In the genomic region with DNA sequence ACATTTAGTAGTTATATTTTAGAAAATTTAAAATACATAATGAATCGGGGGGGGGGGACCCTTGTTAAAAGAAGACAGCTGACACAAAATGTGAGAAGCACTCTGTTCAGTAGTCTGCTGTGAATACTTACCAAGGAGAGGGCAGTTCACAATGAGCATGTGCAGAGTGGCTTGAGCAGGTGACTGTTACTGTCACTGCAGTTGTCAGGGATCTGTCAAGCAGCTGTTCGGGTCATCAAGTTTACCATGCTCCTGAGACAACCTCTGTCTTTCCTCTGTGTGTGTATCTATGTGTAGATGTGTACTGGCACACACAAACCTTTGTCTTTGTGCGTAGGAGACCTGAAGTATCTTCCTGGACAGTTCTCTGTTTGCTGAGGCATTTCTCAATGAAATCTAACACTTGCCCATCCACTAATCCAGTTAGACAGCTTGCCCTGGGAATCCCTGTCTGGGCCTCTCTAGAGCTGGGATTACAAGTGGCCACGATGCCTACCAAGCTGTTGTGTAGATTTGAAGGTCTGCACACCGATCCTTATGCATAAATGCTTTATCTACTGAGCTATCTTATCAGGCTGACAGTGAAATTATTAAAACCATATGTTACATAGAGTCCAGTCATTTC, we compare ENCODE assay signal across 22 mouse cellular contexts.
DNase-seq lines count a peak whose midpoint lies in the region; ATAC-seq and TF ChIP-seq lines count a peak whose summit lies in the region.
"Had no signal": no experiment of that assay in that cellular context is flagged by ENCODE, and none has a peak within 500 bp of the region (broad histone marks: within the 10 kb centered on the region; RNA-seq: fewer than 3 reads in every experiment).

No protein-coding gene starts in this region.

- H3K27ac ChIP-seq in embryonic facial prominence, embryonic 14.5 days (replicated peaks; ENCODE audit: low read depth, low read length), result no peak overlapping the region
- H3K27ac ChIP-seq: embryonic facial prominence, embryonic 13.5 days; forebrain, embryonic 13.5 days; heart, adult 2 months had no signal

- DNase-seq in heart, adult 11 months, result peak; percentile 65
- DNase-seq in heart, adult 9 months (ENCODE audit: low spot score in 2 of 2), result no peak
- no peak for DNase-seq in embryonic facial prominence, embryonic 14.5 days (ENCODE audit: low spot score)
- DNase-seq in retina, postnatal 7 days (ENCODE audit: low read depth, low spot score), result peak; percentile 65
- no peak for DNase-seq in thymus, postnatal 25 days
- no peak for DNase-seq in natural killer cell, adult 2 months (ENCODE audit: low spot score in 2 of 2)
- DNase-seq in thymus, postnatal 10 days (ENCODE audit: low spot score in 2 of 2), result no peak
- DNase-seq: adrenal gland, adult 8-10 months; adrenal gland, postnatal 25 days; cerebellum, adult 18-20 months; cerebellum, adult 9-10 months; cerebellum, postnatal 14 days; gastrocnemius, postnatal 14 days; heart, adult 2 months had no signal

- no peaks in the 10 kb centered on the region for H3K9me3 ChIP-seq in embryonic facial prominence, embryonic 14.5 days (ENCODE audit: control insufficient read depth, low read length)
- H3K9me3 ChIP-seq: embryonic facial prominence, embryonic 13.5 days; forebrain, embryonic 10.5 days; forebrain, embryonic 13.5 days; hindbrain, embryonic 13.5 days had no signal

- WGBS in embryonic facial prominence, embryonic 14.5 days, result 63% methylated on average over 5 of the region's 5 CpGs

- TF ChIP-seq POLR2A in myocyte (IDR thresholded peaks at IDR 0.05; ENCODE audit: insufficient read length, low read depth), result no peak

- no peak overlapping the region for H3ac ChIP-seq in myocyte (ENCODE audit: control insufficient read depth, insufficient read length)

- H3K4me1 ChIP-seq in embryonic facial prominence, embryonic 14.5 days (ENCODE audit: control insufficient read depth, insufficient read depth, low read length), result no peaks in the 10 kb centered on the region

- no peaks in the 10 kb centered on the region for H3K79me2 ChIP-seq in myocyte (ENCODE audit: control insufficient read depth, insufficient read depth)

- no peak overlapping the region for H3K4me2 ChIP-seq in embryonic facial prominence, embryonic 14.5 days (ENCODE audit: low read depth, low read length)
- H3K4me2 ChIP-seq in myocyte (ENCODE audit: low read depth), result peak overlapping the region; percentile 10
- H3K4me2 ChIP-seq: embryonic facial prominence, embryonic 13.5 days; forebrain, embryonic 13.5 days; heart, embryonic 11.5 days; hindbrain, embryonic 13.5 days had no signal

- H3K4me3 ChIP-seq in embryonic facial prominence, embryonic 14.5 days (ENCODE audit: low read depth, low read length), result no peak overlapping the region
- H3K4me3 ChIP-seq in myocyte, result no peak overlapping the region
- H3K4me3 ChIP-seq: embryonic facial prominence, embryonic 13.5 days; forebrain, embryonic 10.5 days; forebrain, embryonic 13.5 days; heart, adult 2 months; hindbrain, embryonic 13.5 days had no signal

- ATAC-seq in embryonic facial prominence, embryonic 14.5 days (ENCODE audit: low read depth), result peak; percentile 42; the same call in 1 of the 2 replicates
- ATAC-seq: activated CD4-positive, CD25-positive, alpha-beta regulatory T cell, adult 4 months; forebrain, embryonic 13.5 days; forebrain, embryonic 16.5 days had no signal

- no peaks in the 10 kb centered on the region for H3K27me3 ChIP-seq in embryonic facial prominence, embryonic 14.5 days (replicated peaks; ENCODE audit: control insufficient read depth, insufficient read depth, low read length)
- no peaks in the 10 kb centered on the region for H3K27me3 ChIP-seq in myocyte (ENCODE audit: control insufficient read depth, insufficient read depth, insufficient read length)
- H3K27me3 ChIP-seq: embryonic facial prominence, embryonic 13.5 days; forebrain, embryonic 13.5 days; hindbrain, embryonic 13.5 days had no signal

- H3K9ac ChIP-seq in embryonic facial prominence, embryonic 14.5 days (ENCODE audit: low read depth, low read length), result no peak overlapping the region
- H3K9ac ChIP-seq: embryonic facial prominence, embryonic 13.5 days; forebrain, embryonic 13.5 days; hindbrain, embryonic 13.5 days had no signal

- H3K36me3 ChIP-seq in embryonic facial prominence, embryonic 14.5 days (ENCODE audit: control insufficient read depth, insufficient read depth, low read length), result no peaks in the 10 kb centered on the region
- no peaks in the 10 kb centered on the region for H3K36me3 ChIP-seq in myocyte (ENCODE audit: control insufficient read depth, insufficient read depth)
- H3K36me3 ChIP-seq: embryonic facial prominence, embryonic 13.5 days; forebrain, embryonic 10.5 days; hindbrain, embryonic 13.5 days had no signal

TF ChIP-seq in myocyte, 11 proteins besides CTCF, POLR2A, EP300 and RAD21:
- no peak for TF ChIP-seq MAX (IDR thresholded peaks at IDR 0.05; ENCODE audit: low read depth)
- no peak for TF ChIP-seq CEBPB (IDR thresholded peaks at IDR 0.05; ENCODE audit: insufficient read depth, poor library complexity, severe bottlenecking)
- no peak for TF ChIP-seq SRF (IDR thresholded peaks at IDR 0.05; ENCODE audit: control insufficient read depth, insufficient read length, low read depth)
- no peak for TF ChIP-seq REST (IDR thresholded peaks at IDR 0.05; ENCODE audit: insufficient read depth, insufficient read length)
- TF ChIP-seq TCF12 (IDR thresholded peaks at IDR 0.05; ENCODE audit: insufficient read depth, poor library complexity, severe bottlenecking), result peak; percentile 83
- TF ChIP-seq USF1 (IDR thresholded peaks at IDR 0.05; ENCODE audit: low read depth), result no peak
- TF ChIP-seq MYOG (IDR thresholded peaks at IDR 0.05; ENCODE audit: control insufficient read depth in 1 of 3, insufficient read depth in 1 of 3, insufficient read length in 2 of 3, low read depth in 2 of 3), result peak; percentile 76 to 87 (median 81)
- TF ChIP-seq MYOD1 (IDR thresholded peaks at IDR 0.05; ENCODE audit: control insufficient read depth in 1 of 3, insufficient read length in 2 of 3, low read depth in 2 of 3), result peak; percentile 98 to 100 (median 100)
- TF ChIP-seq POLR2AphosphoS2 (IDR thresholded peaks at IDR 0.05; ENCODE audit: insufficient read length, low read depth), result no peak
- no peak for TF ChIP-seq E2F4 (IDR thresholded peaks at IDR 0.05; ENCODE audit: insufficient read depth)
- peak; percentile 83 for TF ChIP-seq TCF3 (IDR thresholded peaks at IDR 0.05; ENCODE audit: insufficient read length, low read depth)

Comparison
In these comparisons a context has a peak if more than half of its experiments do, and no peak if none do; other contexts are left out.
1. DNase-seq: peak in heart, adult 11 months (single experiment) and retina, postnatal 7 days (single experiment); none in heart, adult 9 months (0 of 2), embryonic facial prominence, embryonic 14.5 days (single experiment), thymus, postnatal 25 days (single experiment), natural killer cell, adult 2 months (0 of 2) and thymus, postnatal 10 days (0 of 2).